Mouse (Mus musculus): ENCODE results near the gene Aqp2. TPM values are rescaled to one million over a fixed set of nuclear protein-coding genes. Genes with fewer than 3 reads are reported as not detected.

The Aqp2 gene
- polyA plus RNA-seq, 1 experiment from 2014 or later: not detected

Other genes starting within 250 kb of the Aqp2 start
- 15.1 and 16.4 TPM in 2 replicates for gene Fmnl3, start 208.6 kb upstream of the Aqp2 start, polyA plus RNA-seq (2016; fragmentation: Nextera tagmentation; extraction: Ambion mirVana)
- 251 and 255 TPM in 2 replicates for gene Tmbim6, start 186.2 kb upstream of the Aqp2 start, polyA plus RNA-seq (2016; fragmentation: Nextera tagmentation; extraction: Ambion mirVana)
- gene Nckap5l, start 121.3 kb upstream of the Aqp2 start, polyA plus RNA-seq (2016; fragmentation: Nextera tagmentation; extraction: Ambion mirVana): 12.9 and 15.8 TPM in 2 replicates
- 19.9 and 20.1 TPM in 2 replicates for gene Bcdin3d, start 104.3 kb upstream of the Aqp2 start, polyA plus RNA-seq (2016; fragmentation: Nextera tagmentation; extraction: Ambion mirVana)
- 2.0 and 3.1 TPM in 2 replicates for gene Faim2, start 50.9 kb upstream of the Aqp2 start, polyA plus RNA-seq (2016; fragmentation: Nextera tagmentation; extraction: Ambion mirVana)
- gene Aqp5, start 11.7 kb downstream of the Aqp2 start, polyA plus RNA-seq (2016; fragmentation: Nextera tagmentation; extraction: Ambion mirVana): 0.50 and 1.0 TPM in 2 replicates
- 0.20 TPM in 1 of 2 replicates, not detected in the other for gene Aqp6, start 22.3 kb downstream of the Aqp2 start, polyA plus RNA-seq (2016; fragmentation: Nextera tagmentation; extraction: Ambion mirVana)
- 223 TPM in 2 replicates for gene Racgap1, start 72.6 kb downstream of the Aqp2 start, polyA plus RNA-seq (2016; fragmentation: Nextera tagmentation; extraction: Ambion mirVana)
- gene Asic1, start 91.3 kb downstream of the Aqp2 start, polyA plus RNA-seq (2016; fragmentation: Nextera tagmentation; extraction: Ambion mirVana): 36.0 and 43.7 TPM in 2 replicates
- gene Smarcd1, start 123.1 kb downstream of the Aqp2 start, polyA plus RNA-seq (2016; fragmentation: Nextera tagmentation; extraction: Ambion mirVana): 141 and 157 TPM in 2 replicates
- not detected in 2 replicates for gene Gm17349, start 126.4 kb downstream of the Aqp2 start, polyA plus RNA-seq (2016; fragmentation: Nextera tagmentation; extraction: Ambion mirVana)
- gene Gpd1, start 138.5 kb downstream of the Aqp2 start, polyA plus RNA-seq (2016; fragmentation: Nextera tagmentation; extraction: Ambion mirVana): 0.75 and 0.96 TPM in 2 replicates
- gene Cox14, start 146.6 kb downstream of the Aqp2 start, polyA plus RNA-seq (2016; fragmentation: Nextera tagmentation; extraction: Ambion mirVana): 156 and 164 TPM in 2 replicates
- gene Cers5, start 193.8 kb downstream of the Aqp2 start, polyA plus RNA-seq (2016; fragmentation: Nextera tagmentation; extraction: Ambion mirVana): 57.4 and 59.6 TPM in 2 replicates

Measured in midbrain, embryonic 12.5 days (tissue).